Mouse (Mus musculus) A20 (cell line): ENCODE results near the gene A230050P20Rik.
A peak's percentile ranks its signal among the peaks of the same experiment; 100 is the strongest.
"Not testable (repeated sequence)": the region's sequence is repeated elsewhere in the genome, so short reads cannot be mapped to it uniquely, and the experiment has no call there.

ENCODE experiments used
- DNase-seq: peaks from one replicate; pipeline ENCODE4 v3.0.0-alpha.2; 2011; ENCODE audit warnings: low read depth, low spot score

The A230050P20Rik gene

DNA sequence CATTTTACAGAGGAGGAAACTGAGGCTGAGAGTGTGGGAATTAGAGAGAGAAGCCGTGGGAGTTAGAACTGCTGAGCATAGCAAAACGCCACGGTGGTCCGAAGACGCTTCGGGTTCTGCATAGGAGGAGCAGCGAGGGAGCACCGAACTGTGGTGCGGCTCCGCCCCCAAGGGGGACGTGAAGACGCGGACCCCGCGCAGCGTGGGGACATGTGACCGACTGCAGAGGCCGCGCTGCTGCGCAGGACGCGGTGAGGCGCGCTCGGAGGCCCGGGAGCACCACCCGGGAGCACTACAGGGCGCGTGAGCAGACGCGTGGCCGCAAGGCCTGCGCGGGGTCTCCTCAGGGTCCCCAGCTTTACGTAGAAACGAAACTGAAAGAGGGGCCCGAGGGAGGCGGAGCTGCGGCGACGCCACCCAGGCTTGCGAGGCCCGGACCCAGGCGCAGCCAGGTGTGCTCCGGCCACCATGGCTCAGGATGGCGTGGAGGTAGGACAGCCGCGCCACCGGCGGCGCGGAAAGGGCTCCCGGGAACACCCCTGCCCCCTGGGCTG, at the start of gene A230050P20Rik:
Gene A230050P20Rik, plus strand, starts transcription at position 195 of the 554 bp plus-strand sequence.
- DNase-seq = peak; percentile 90

DNA sequence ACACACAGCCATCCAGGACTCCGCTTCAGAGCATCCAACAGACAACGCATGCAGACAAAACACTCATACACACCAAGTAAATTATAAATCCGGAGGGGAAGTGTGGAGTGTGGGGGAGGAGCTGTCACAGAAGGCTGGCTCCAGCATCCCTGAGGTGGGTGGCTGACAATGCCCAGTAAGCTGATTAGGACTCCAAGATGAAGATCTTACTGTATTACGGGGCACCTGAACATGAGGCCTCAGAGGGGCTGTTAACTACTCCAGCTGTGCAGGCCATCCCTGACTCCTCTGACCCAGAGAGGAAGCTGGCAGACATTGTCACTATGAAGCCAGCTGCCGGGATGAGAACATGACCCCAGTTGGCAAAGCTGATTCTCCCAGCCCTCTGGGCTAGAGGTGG, 48.4 kb upstream of the A230050P20Rik start:
- no peak for DNase-seq

- DNase-seq = no peak
Measured at GRCm38 (mm10) chr9:20822821-20823220, 45.6 kb upstream of the A230050P20Rik start.

DNA sequence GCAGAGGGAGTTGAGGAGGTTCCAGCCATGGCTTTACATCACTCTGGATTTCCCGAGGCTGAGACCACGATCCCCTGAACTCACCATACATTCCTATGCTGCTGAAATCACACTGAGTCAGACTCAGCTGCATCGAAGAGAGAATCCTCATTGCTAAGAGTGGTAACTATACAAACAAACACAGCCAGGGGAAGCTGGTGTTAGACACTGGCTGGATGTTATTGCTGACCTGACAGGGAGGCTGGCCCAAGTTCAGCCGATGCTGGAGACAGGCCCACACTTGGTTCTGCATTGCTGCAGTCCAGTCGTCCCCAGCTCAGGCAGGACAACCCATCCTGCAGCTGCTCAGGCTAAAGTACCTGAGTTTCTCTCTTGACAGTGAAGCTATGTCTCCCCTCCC, 42.7 kb upstream of the A230050P20Rik start:
- DNase-seq = no peak

DNA sequence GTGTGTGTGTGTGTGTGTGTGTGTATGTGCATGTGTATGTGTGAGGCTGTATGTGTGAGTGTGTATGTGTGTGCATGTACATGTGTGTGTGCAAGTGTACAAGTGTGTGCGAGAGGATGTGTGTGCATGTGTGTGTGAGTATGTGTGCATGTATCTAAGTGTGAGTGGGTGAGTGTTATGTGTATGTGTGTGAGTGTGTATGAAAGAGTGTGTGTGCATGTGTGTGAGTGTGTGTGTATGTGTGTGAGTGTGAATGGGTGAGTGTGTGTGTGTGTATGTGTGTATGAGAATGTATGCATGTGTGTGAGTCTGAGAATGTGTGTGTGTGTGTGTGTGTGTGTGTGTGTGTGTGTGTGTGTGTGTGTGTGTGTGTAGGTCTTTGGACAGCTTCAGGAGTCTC, 40.3 kb upstream of the A230050P20Rik start:
- no peak for DNase-seq

DNA sequence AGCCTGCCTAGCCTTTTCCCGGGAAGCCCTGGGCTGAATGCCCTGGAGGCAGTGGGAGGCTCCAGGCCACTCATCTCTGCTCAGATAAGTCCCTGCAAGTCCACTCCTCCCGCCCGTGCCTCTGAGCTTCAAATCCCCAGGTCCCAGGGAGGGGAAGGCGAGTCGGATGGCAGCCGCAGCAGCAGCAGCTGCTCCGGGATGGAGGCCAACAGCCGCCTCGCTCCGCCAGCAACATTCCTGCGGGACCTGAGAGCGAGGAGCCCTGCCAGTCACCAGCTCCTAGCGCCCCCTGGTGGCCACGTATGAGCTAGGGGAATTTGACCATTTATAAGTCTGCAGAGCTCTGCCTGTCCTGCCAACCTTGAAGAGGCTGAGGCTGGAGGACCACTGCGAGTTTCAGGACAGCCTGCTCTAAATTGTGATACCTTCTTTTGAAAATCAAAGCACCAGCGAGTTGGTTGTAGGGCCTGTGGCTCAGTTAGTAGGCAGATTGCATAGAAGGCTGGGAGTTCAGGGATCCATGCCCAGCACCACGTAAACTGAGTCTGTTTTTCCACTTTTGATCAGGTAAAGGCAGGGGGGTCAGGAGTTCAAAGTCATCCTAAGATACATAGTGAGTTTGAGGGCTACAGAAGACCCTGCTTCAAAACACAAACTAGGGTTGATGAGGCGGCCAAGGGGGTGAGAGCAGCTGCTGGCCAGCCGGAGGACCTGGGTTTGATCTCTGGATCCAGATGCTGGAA, 37.4 kb upstream of the A230050P20Rik start:
- DNase-seq = peak; percentile 74

- DNase-seq = no peak
Measured at GRCm38 (mm10) chr9:20834881-20835280, 33.6 kb upstream of the A230050P20Rik start.

DNA sequence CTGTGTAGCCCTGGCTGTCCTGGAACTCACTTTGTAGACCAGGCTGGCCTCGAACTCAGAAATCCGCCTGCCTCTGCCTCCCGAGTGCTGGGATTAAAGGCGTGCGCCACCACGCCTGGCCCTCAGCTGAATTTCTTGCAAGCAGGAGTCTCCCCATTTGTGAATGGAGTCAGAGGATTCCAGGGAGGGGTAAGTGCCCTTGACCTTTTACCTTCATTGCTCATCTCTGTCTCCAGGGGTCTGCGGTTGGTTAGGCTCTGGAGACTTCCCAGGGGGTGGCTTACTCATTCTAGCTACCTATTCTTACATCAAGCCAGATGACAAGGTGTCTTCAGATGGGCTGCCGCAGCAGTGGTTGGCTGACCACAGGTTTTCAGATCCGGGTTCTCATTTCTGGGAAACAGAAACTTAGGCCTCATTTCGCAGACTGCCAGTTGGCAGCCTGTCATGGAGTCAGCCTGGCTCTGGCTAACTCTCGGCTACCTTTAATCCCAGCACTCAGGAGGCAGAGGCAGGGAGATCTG, 32.9 kb upstream of the A230050P20Rik start:
- not testable (repeated sequence) for DNase-seq

DNA sequence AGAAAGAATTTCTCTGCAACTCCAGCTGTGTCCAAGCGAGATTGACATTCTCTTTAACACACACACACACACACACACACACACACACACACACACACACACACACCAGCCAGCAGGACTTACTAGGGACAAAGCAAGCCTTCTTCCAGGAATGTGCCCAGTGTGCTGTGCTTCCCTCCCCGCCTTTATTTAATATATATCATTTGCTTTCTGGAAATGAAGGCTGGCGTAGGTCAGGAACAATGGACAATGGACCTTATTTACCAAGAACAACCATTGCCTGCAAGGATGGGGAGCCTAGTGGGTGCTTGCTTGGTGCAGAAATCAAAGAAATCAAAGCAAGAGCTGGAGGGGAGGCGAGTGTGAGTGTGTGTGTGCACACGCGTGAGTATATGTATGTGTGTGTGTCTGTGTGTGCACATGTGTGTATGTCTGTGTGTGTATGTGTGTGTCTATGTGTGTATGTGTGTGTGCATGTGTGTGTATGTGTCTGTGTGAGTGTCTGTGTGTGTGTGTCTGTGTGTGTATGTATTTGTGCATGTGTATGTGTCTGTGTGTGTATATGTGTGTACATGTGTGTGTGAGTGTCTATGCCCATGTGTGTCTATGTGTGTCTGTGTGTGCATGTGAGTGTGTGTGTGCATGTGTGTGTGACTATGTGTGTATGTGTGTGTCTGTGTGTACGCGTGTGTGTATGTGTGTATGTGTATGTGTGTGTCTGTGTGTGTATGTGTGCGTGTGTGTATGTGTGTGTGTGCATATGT, 31.1 kb upstream of the A230050P20Rik start:
- no peak for DNase-seq

DNA sequence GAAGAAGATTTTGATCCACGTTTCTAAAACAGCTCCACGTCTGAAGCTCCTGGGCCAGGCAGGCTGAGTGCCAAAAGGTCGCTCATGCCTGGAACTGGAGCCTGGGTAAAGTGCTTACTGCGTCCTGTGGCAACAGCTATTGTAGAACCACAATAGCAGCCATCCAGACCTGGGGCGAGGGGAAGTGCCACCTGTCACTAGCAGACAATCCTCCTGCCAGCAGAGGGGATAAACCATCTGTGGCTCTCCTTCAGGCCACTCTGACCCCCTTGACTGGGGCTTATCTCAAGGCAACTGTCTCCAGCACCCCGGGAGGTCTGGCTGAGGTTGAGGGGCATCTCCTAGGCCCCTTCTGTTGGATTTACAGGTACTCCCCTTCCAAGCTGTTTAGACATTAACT, 29.5 kb upstream of the A230050P20Rik start:
- DNase-seq = no peak

GRCm38 (mm10) chr9:20842211-20842610, 26.2 kb upstream of the A230050P20Rik start:
- no peak for DNase-seq

DNA sequence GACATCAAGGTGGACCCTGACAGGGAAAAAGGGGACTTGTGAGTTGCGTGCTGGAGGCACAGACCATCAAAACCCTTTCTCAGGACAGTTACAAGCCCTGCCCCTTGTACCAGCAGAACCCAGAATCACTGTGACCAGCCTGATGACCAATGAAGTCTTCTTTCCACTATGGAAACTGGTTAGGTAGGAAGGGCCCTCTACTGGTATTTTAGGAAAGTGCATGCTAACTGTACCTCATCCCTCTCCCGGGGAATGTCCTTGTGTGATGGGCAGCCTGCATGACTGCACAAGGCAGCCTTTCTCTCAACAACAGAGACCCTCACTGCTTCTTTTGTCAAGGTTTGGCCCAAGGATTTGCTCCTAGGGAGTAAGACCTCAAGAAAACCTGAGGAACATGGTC, 25.8 kb upstream of the A230050P20Rik start:
- DNase-seq = peak; percentile 25

- no peak for DNase-seq
Measured at GRCm38 (mm10) chr9:20850179-20850578, 18.3 kb upstream of the A230050P20Rik start.

DNA sequence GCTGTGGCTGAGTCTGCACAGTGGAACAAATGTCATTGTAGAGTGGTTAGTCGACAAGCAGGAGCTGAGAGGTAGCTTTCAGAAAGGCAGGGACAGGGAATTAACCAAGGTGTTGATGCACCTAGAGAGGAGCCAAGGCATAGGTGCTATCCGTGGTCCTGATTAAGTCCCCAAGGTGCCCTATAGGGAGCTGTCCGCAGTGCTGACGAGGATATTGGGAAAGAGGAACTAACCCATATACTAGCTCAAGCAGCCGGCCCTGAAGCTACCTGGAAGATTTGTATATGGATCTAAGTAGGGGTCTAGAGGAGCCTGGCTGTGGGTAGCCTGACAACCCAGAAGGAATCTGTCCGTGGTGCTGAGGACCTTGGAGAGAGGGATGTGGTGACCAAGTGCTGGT, 11.3 kb upstream of the A230050P20Rik start:
- DNase-seq = peak; percentile 89

- DNase-seq = peak; percentile 28
Measured at GRCm38 (mm10) chr9:20859926-20860325, 8.5 kb upstream of the A230050P20Rik start.

- DNase-seq = peak; percentile 60
Measured at GRCm38 (mm10) chr9:20861821-20862220, 6.6 kb upstream of the A230050P20Rik start.

GRCm38 (mm10) chr9:20862225-20862624, 6.2 kb upstream of the A230050P20Rik start:
- no peak for DNase-seq

DNA sequence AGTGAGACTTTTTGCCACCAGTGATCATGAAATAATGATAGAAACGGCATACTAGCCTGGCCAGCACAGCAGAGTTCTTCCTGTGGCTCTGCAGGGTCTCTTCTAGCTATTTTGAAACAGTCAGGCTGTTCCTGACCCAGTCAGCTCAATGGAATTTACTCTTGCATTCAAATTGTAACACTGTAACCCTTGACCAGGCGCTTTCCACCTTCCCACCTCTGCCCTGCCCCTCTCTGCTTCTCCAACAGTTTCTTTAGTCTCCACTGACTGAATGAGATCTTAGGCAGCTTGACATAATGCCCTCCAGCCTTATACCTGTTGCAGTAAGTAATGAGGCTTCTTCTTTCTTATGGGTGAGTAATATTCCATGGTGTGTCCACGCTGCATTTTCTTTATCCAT, 1.6 kb upstream of the A230050P20Rik start:
- no peak for DNase-seq

DNA sequence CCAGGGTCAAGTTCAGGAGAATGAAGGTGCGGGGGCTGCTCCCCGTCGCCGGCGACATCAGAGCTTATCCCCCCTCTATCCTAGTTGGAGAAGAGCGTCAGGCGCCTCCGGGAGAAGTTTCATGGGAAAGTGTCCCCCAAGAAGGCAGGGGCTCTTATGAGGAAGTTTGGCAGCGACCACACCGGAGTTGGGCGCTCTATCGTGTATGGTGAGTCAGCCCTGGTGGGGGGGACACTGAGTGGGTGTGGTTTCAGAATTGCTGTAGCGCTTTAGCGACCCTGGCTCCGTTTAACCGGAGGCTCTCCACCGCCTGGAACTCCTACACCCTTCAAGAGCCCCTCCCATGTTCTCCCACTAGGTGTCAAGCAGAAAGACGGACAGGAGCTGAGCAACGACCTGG, 804 bp downstream of the A230050P20Rik start:
- DNase-seq = peak; percentile 69

- DNase-seq = peak; percentile 35
Measured at GRCm38 (mm10) chr9:20870211-20871173, 2.0 kb downstream of the A230050P20Rik start.

GRCm38 (mm10) chr9:20872991-20873390, 4.5 kb downstream of the A230050P20Rik start:
- DNase-seq = no peak
